Mouse (Mus musculus): ENCODE results near the gene Sorl1.

The Sorl1 gene

GRCm38 (mm10) chr9:42048542-42048941 lies 75.6 kb downstream of the Sorl1 start:
- DNase-seq: no peak

DNA sequence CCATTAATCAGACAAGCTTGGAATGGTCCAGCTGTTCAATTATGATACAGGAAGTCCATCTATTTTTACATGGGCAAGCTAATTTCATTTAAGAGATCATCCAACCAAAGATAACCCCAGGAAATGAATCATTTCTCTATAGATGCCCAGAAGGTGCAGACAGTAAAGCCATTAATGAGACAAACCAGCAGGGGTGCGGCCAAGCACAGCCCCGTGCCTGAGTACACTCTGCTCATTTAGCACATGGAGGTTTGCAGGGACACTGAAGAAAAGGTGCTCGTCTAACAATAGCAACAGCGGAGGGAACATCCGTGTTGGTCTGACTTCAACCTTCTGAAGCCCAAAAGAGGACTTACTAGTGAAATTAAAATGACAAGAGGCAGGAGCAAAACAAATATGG lies 76.3 kb downstream of the Sorl1 start:
- no peak for DNase-seq

DNA sequence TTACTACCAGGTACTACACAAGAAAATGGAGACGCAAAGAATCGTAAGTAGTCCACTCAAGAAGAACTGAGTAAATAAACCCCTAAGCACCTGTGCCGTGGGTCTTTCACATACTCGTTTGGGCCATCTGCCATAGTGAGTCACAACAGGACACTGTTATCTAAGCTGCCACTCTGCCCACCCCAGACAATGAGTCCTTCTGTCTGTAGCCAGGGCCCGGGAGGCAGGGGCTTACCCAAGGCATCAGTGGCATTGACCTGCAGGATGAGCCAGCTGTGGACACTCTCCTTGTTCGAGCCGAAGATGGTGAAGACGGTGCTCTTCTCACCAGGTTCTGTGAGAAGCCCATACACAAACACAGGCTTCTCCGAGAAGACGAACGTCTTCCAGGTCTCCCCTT lies 77.8 kb downstream of the Sorl1 start:
- no peak for DNase-seq

DNA sequence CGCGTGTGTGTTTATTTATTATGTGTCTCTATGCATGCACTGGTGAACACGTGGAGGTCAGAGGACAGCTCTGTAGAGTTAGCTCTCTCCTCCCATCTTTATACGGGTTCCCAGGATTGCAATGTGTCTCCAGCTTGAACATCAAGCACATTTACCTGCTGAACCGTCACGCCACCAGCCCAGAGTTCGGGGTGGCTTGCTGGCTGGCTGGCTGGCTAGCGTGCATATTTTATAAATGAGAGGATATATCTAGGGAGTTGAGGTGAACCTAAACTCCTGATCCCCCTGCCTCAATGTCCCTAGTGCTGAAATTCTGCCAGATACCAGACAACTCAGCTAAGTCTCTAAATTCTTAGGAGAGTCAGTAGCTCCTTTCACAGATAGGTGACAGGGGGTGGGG lies 79.4 kb downstream of the Sorl1 start:
- DNase-seq: no peak

GRCm38 (mm10) chr9:42043934-42044333 lies 80.2 kb downstream of the Sorl1 start:
- DNase-seq: no peak

DNA sequence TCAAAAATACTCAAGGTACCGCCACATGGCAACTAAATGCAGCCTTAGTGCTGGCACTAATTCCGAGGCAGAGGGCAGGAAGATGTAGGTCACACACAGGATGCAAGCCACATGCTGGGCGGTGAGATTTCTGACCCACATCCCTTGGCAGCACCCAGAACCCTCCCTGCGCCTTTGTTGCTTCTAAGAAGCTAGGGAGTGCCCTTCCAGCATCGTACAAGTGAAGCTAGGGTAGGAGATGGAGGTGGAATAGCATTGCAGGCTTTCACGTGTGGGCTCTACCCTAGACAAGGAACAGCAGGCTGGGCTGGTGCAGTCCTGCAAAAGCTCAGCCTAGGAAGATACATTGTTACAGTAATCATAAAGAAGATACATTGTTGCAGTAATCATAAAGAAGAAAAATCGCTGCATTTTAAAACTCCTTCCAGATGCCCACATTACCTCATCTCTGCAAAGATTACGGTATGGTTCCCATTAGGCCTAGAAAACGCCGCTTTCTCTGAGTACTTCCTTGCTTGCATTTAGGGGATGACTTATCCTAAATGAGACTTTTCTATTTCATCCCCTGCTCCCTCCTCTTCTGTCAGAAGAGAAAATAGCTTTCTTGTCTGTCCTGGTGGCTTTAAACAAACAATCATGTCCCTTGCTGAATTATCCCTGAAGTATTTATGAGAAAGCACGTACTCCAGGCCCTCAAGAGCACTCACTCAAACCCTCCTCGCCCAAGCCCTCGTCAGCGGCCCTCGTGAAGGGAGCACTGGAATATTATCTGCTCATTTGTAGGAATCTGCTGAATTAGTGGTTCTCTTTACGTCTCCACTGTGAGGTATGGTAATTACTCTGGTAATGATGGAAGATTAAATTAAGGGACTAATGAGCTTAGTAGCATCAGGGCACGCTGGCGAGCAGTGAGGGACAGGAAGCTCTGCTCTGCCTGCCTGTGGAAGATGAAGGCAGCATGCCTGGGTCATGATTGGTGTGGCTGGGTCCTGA lies 84.8 kb downstream of the Sorl1 start:
- no peak for DNase-seq

- DNase-seq: peak; percentile 72 to 77
These were observed 87.2 kb downstream of the Sorl1 start for GRCm38 (mm10) chr9:42036885-42037284.

DNA sequence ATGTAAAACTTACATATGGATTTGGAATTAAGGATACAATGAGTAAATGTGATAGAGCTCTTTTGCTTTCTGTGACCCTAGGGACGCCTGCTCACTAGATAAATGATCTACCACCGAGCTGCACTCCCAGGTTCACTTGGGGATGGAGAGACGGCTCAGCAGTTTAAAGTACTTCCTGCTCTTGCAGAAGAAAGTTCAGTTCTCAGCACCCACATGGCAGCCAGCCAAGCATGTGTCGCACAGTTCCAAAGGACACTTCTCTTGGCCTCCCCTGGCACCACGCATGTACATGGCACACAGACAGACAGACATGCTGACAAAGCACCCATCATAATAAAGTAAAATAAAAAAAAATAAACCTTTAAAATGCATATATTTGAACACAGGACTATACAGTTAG lies 88.1 kb downstream of the Sorl1 start:
- DNase-seq: peak; percentile 92 to 95

DNA sequence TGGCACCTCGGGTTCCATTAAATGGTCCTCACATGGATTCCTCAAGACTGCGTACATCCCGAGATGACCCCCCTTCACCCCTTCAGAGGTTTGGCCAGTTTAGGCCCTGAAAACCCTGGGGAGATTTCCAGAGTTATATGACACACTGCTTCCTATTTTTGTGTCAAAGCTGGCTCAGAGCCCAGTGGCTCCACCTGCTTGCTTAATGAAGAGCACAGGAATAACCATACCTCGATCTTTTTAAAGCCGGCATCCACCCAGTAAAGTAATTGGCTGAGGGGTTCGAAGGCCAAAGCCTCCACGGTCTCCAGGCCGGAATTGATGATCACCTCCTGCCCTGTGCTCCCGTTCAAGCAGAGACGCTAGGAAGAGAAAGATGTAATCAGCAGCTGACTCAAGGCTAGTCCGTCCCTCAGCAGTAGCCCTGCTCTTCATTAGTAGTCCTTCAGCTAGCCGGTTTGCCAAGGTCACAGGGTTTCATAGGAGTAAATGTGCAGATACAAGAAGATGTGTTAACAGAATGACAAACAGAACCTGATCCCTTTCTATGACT lies 88.8 kb downstream of the Sorl1 start:
- DNase-seq: no peak

GRCm38 (mm10) chr9:42034116-42034520 lies 90.0 kb downstream of the Sorl1 start:
- DNase-seq: no peak

DNA sequence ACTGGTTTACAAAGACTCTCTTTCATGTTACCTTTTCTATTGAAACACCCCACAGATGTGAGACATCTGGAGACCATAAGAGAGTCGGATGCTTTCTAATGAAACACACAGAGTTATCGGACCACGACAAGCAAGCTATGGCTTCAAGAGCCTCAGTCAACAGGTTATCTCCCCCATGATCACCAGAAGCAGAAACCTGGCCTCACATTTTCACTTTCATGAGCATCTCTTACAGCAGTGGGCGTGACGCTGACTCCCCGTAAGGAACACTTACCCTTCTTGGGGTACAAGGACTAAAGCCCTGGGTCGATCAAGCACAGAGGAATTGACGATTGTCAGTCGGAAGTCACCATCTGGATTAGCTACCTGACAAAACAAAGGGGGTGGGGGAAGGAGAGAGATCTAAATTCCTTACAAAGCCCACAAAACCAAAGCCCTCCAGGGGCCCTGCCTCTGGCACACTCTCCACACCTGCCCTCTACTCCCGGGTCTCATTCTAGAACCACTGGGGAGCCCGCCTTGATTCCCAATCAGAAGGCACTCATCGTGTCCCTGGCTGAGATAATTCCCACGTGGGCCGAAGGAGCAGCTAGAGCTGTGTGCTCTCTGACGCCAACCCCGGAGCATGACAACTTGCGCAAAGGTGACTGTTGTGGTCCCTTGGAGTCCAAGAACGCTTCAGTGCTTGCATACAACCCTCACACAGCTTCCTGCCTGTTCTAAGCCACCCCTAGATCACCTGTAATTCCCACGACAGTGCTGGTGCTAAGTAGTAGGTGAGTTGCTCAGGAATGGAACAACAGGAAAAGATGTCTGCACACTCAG lies 90.6 kb downstream of the Sorl1 start:
- DNase-seq: no peak

- no peak for DNase-seq
These were observed 91.7 kb downstream of the Sorl1 start for GRCm38 (mm10) chr9:42032419-42032818.

- DNase-seq: no peak
These were observed 95.3 kb downstream of the Sorl1 start for GRCm38 (mm10) chr9:42028807-42029206.

DNA sequence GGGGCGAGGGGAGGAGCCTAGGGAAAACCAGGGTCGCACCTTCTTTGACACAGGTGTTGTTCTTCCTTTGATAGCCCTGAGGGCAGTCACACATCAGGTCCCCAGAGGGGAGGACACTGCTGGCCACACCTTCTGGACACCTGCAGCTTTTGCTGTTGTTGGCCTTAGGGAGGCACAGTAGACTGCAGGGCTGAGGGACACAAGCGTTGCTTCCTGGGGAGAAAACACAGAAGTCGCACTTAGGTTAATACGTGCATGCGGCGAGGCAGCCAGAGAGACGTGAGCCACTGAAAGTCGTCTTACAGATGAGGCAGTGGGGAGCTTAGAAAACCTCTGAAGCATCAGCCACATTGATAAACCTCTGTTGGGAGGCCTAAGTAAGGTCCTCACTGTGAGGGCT lies 99.8 kb downstream of the Sorl1 start:
- DNase-seq: no peak

DNA sequence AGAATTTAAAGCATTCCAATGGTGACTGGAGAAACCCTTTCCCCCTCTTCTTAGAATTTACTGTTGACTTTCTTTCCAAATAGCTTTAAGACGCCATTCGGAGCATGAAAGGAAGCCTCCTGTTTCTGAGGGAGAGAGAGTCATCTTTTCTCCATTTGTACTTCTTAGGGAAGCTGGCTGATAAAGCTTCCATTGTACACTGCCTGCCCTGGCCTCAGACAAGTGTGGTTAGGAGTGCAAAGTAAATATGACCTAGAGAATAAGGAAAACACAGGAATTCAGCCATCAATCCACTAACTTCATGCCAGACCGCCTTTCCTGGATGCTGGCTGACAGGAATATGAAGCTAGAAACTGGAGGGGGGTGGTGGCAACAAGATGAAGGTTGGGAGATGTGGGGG lies 100.7 kb downstream of the Sorl1 start:
- no peak for DNase-seq

GRCm38 (mm10) chr9:42022318-42022717 lies 101.8 kb downstream of the Sorl1 start:
- DNase-seq: no peak

GRCm38 (mm10) chr9:42019308-42020031 lies 104.6 kb downstream of the Sorl1 start:
- no peak for DNase-seq

- no peak for DNase-seq
These were observed 115.6 kb downstream of the Sorl1 start for GRCm38 (mm10) chr9:42008501-42008900.

GRCm38 (mm10) chr9:42005101-42005500 lies 119.0 kb downstream of the Sorl1 start:
- DNase-seq: no peak

DNA sequence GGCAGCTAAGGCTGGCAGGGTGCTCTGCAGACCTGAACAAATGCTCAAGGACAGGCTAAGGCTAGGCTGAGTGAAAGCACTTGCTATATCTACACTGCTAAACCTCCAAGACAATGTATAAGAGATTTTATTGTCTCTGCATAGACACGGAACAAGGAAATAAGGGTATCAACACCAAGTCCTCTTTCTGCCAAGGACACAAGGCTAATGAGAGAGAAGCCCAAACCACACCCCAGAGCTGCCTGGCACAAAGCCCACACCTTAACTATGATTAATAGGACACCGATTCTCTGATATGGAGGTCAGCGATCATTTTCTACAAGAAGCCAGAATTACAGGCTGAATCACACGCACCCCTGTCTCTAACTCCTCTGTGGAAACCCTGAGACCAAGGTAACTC lies 120.0 kb downstream of the Sorl1 start:
- no peak for DNase-seq

DNA sequence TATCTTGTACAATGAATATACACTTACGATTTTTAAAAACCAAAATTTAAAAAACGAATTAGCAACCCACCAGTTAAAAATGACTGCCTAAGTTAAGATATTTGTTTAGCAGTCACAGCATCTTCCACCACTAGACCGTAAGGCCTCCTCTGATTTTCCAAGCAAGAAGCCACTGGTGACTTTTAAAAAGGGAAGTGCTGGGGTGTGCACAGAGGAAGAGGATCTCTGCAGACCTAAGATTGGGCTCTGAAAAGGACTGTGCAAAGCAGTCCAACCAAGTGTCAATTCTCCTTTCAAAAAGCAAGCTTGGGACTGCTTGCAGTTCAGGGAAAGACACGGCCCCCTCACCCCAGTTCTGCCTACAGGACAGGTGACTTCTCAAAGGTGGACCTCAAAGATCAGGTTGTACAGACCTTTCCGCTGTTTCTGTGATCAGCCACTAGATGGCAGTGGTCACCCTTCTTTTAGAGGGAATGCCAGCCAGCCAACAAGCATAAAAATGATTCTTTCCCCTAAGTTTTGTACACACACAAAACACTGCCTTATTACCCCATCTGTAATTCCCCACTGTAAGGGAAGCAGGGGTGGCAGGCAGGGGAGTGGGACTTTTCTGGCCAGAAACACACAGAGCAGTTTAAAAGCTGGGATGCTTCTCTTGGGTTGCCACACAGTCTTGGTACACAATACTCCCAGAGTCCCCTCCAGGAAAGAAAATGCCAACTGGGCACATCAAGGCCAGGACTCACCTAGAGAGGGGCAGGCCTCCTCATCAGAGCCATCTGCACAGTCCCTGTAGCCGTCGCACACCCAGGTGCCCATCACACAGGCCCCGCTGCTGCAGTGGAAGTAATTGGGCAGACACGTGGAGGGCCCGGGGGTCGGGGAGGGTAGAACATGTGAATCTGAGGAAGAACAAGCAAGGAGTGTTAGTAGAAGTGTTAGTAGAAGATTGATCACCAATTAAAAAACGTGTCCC lies 124.3 kb downstream of the Sorl1 start:
- peak in 1 of 2 experiments; percentile 23 for DNase-seq

DNA sequence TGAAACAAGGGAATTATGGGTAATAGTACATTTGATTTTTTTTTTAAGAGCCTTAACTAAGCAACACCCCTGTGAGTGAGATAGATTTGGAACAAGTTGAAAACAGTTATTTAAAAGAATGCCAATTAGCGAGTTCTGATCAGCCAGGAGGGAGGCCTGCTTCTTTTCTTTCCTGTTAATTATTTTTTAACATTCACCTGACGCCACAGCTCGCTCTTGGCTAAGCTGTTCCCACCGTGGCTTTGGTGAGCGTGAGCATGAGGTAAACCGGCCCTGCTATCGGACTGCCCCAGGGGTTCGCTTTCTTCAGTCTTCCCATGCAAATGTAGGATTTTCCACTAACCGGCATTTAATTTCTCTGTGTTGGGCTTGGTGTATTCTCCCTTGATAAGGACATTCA lies 128.8 kb downstream of the Sorl1 start:
- DNase-seq: no peak

All from kidney, adult 8-10 months (tissue).